In the genomic region with DNA sequence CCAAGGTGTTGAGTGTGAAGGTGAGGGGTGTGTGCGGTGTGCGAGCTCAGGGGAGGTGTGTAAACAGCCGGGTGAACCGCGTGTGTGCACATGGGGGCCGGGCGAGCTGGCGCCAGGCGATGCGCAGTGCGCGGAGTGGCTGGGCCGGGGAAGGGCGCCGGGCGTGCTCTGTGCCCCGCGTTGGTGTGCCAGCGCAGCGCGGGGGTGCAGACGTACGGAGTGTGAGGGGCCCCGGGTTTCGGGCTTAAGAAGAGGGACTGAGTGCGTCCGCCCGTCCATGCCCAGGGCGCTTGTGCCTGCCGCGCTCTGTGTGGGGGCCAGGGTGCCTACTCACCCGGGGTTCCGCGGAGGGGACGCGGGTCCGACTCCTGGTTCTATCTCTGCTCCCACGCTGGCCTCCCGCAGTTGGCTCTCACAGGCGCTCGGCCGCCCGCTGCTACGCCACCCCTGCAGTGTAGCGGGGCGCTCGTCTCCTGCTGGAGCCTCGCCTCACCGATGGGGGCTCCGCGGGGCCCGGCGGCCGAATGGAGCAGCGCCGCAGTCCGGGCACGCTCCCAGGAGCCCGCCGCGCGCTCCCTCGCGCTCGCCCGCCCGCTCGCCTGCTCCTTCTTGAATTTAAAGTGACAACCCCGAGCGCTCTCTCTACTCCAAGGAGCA, we compare ENCODE assay signal across 8 mouse cellular contexts. TPM values are rescaled to one million over a fixed set of nuclear protein-coding genes. Genes with fewer than 3 reads are reported as not detected.
DNase-seq lines count a peak whose midpoint lies in the region; ATAC-seq and TF ChIP-seq lines count a peak whose summit lies in the region.
"Had no signal": no experiment of that assay in that cellular context is flagged by ENCODE, and none has a peak within 500 bp of the region (broad histone marks: within the 10 kb centered on the region; RNA-seq: fewer than 3 reads in every experiment).

No protein-coding gene starts in this region.

- no peaks in the 10 kb centered on the region for H3K9me3 ChIP-seq in embryonic facial prominence, embryonic 11.5 days (replicated peaks; ENCODE audit: control insufficient read depth, low read length)
- H3K9me3 ChIP-seq in midbrain, embryonic 11.5 days (ENCODE audit: control insufficient read depth, low read length): no peaks in the 10 kb centered on the region
- no peaks in the 10 kb centered on the region for H3K9me3 ChIP-seq in stomach, embryonic 16.5 days (replicated peaks; ENCODE audit: control insufficient read depth, low read length)

- peak overlapping the region; percentile 71 for H3K9ac ChIP-seq in embryonic facial prominence, embryonic 11.5 days (replicated peaks; ENCODE audit: low read length)
- H3K9ac ChIP-seq in midbrain, embryonic 11.5 days (ENCODE audit: low read length): peak overlapping the region; percentile 33
- H3K9ac ChIP-seq in stomach, embryonic 16.5 days (ENCODE audit: low read length): peak overlapping the region; percentile 73

- no peaks in the 10 kb centered on the region for H3K36me3 ChIP-seq in embryonic facial prominence, embryonic 11.5 days (replicated peaks; ENCODE audit: control insufficient read depth, insufficient read depth, low read depth, low read length)
- no peaks in the 10 kb centered on the region for H3K36me3 ChIP-seq in midbrain, embryonic 11.5 days (ENCODE audit: control insufficient read depth, insufficient read depth, low read length)
- no peaks in the 10 kb centered on the region for H3K36me3 ChIP-seq in stomach, embryonic 16.5 days (ENCODE audit: control insufficient read depth, insufficient read depth, low read length)

- peak overlapping the region; percentile 51 for H3K4me3 ChIP-seq in embryonic facial prominence, embryonic 11.5 days (ENCODE audit: low read depth, low read length)
- H3K4me3 ChIP-seq in left cerebral cortex, adult 2 months: peak overlapping the region; percentile 77
- peak overlapping the region; percentile 43 for H3K4me3 ChIP-seq in midbrain, embryonic 11.5 days (ENCODE audit: low read depth, low read length)
- H3K4me3 ChIP-seq in stomach, embryonic 16.5 days (replicated peaks; ENCODE audit: low read length): peak overlapping the region; percentile 57

- H3K27ac ChIP-seq in embryonic facial prominence, embryonic 11.5 days (replicated peaks; ENCODE audit: low read depth, low read length): no peak overlapping the region
- H3K27ac ChIP-seq in left cerebral cortex, adult 2 months: peak overlapping the region; percentile 92
- no peak overlapping the region for H3K27ac ChIP-seq in midbrain, embryonic 11.5 days (ENCODE audit: low read depth, low read length)
- no peak overlapping the region for H3K27ac ChIP-seq in stomach, embryonic 16.5 days (ENCODE audit: low read length)

- H3K4me2 ChIP-seq in embryonic facial prominence, embryonic 11.5 days (ENCODE audit: low read depth, low read length): peak overlapping the region; percentile 97
- peak overlapping the region; percentile 96 for H3K4me2 ChIP-seq in midbrain, embryonic 11.5 days
- H3K4me2 ChIP-seq in stomach, embryonic 16.5 days (ENCODE audit: low read depth, low read length): peak overlapping the region; percentile 98

- peak; percentile 56; the same call in 1 of the 2 replicates for ATAC-seq in embryonic facial prominence, embryonic 11.5 days (replicated peaks; ENCODE audit: insufficient number of reproducible peaks, low FRiP score, low TSS enrichment, low read depth)
- peak; percentile 59 for ATAC-seq in midbrain, embryonic 11.5 days (ENCODE audit: low FRiP score)
- ATAC-seq in stomach, embryonic 16.5 days (ENCODE audit: insufficient read depth, low FRiP score): peak; percentile 65; the same call in 1 of the 2 replicates

- peaks cover 12% of the 10 kb centered on the region for H3K27me3 ChIP-seq in embryonic facial prominence, embryonic 11.5 days (ENCODE audit: control insufficient read depth, insufficient read depth, low read length)
- peaks cover 31% of the 10 kb centered on the region for H3K27me3 ChIP-seq in midbrain, embryonic 11.5 days (ENCODE audit: control insufficient read depth, insufficient read depth, low read length)
- H3K27me3 ChIP-seq in stomach, embryonic 16.5 days (ENCODE audit: control insufficient read depth, insufficient read depth, low read length): peaks cover 18% of the 10 kb centered on the region

- intact Hi-C loops in heart, postnatal 36 days (cut with DNase I): no loop called here
- intact Hi-C loops in left cerebral cortex, adult 2 months (cut with DNase I): loop anchor here (5.0 kb wide), 2 partner anchors 79 to 221 kb away; a partner anchor contains a TSS

- no peaks in the 10 kb centered on the region; the same call in 1 of the 2 replicates for H3K4me1 ChIP-seq in embryonic facial prominence, embryonic 11.5 days (ENCODE audit: control insufficient read depth, insufficient read depth, low read length)
- peaks cover 4% of the 10 kb centered on the region; the same call in 1 of the 2 replicates for H3K4me1 ChIP-seq in midbrain, embryonic 11.5 days (ENCODE audit: control insufficient read depth, insufficient read depth, low read length)
- peaks cover 10% of the 10 kb centered on the region for H3K4me1 ChIP-seq in stomach, embryonic 16.5 days (ENCODE audit: control insufficient read depth, insufficient read depth, low read length)

- peak; percentile 21 for DNase-seq in ES-CJ7 (ENCODE audit: low read depth, low spot score)
- DNase-seq in adrenal gland, adult 2 months: peak; percentile 75
- DNase-seq in embryonic facial prominence, embryonic 11.5 days (ENCODE audit: low spot score): peak; percentile 69
- DNase-seq in heart, postnatal 36 days: peak; percentile 20 to 55
- peak; percentile 70 to 77 for DNase-seq in left cerebral cortex, adult 2 months (ENCODE audit: extremely low spot score in 1 of 2, low spot score in 2 of 2)
- DNase-seq in midbrain, embryonic 11.5 days (ENCODE audit: low spot score, missing footprints): peak; percentile 94

- under 1% methylated on average over 69 of the region's 70 CpGs for WGBS in embryonic facial prominence, embryonic 11.5 days
- WGBS in midbrain, embryonic 11.5 days: under 1% methylated on average over 69 of the region's 70 CpGs
- under 1% methylated on average over 70 of the region's 70 CpGs for whole genome bisulfite sequencing in stomach, embryonic 16.5 days

- peak; percentile 12 for TF ChIP-seq CTCF in left cerebral cortex, adult 2 months (IDR thresholded peaks at IDR 0.05)

RNA-seq across cellular contexts. Expression of a gene that starts 0.5 kb away (rescaled TPM):
- 10 to 100 TPM; 58.0 to 74.0 TPM for total RNA-seq in adrenal gland, adult 2 months (2021)
- 124 and 143 TPM in 2 replicates for polyA plus RNA-seq in adrenal gland, adult 2 months (2012; rRNA removed)
- polyA plus RNA-seq in embryonic facial prominence, embryonic 11.5 days (2014; fragmentation: Nextera tagmentation; extraction: Ambion mirVana): 1.2 and 1.9 TPM in 2 replicates
- 1 to 10 TPM; 6.2 to 8.2 TPM for total RNA-seq in heart, postnatal 36 days (2021)
- 10 to 100 TPM; 36.8 to 39.8 TPM for total RNA-seq in left cerebral cortex, adult 2 months (2021)
- polyA plus RNA-seq in midbrain, embryonic 11.5 days (2014; fragmentation: Nextera tagmentation; extraction: Ambion mirVana): 0.62 and 1.0 TPM in 2 replicates
- polyA plus RNA-seq in stomach, embryonic 16.5 days (2015; fragmentation: Nextera tagmentation; extraction: Ambion mirVana): 0.75 and 0.96 TPM in 2 replicates

RNA-seq across cellular contexts. Expression of a gene that starts 21.7 kb away (rescaled TPM):
- total RNA-seq in adrenal gland, adult 2 months (2021): 10 to 100 TPM; 41.3 to 58.6 TPM
- polyA plus RNA-seq in adrenal gland, adult 2 months (2012; rRNA removed): 6.4 and 8.5 TPM in 2 replicates
- polyA plus RNA-seq in embryonic facial prominence, embryonic 11.5 days (2014; fragmentation: Nextera tagmentation; extraction: Ambion mirVana): not detected in 2 replicates
- total RNA-seq in heart, postnatal 36 days (2021): under 1 TPM in 1 of 2 experiments, not detected in 1; 0.25 TPM
- not detected for total RNA-seq in left cerebral cortex, adult 2 months (2021)
- polyA plus RNA-seq in midbrain, embryonic 11.5 days (2014; fragmentation: Nextera tagmentation; extraction: Ambion mirVana): not detected in 2 replicates
- polyA plus RNA-seq in stomach, embryonic 16.5 days (2015; fragmentation: Nextera tagmentation; extraction: Ambion mirVana): 1.8 and 2.5 TPM in 2 replicates
- polyA plus RNA-seq: spleen, adult 2 months had no signal

RNA-seq across cellular contexts. Expression of a gene that starts 33.5 kb away (rescaled TPM):
- 100 to 1,000 TPM; 536 to 579 TPM for total RNA-seq in adrenal gland, adult 2 months (2021)
- 474 and 524 TPM in 2 replicates for polyA plus RNA-seq in adrenal gland, adult 2 months (2012; rRNA removed)
- polyA plus RNA-seq in embryonic facial prominence, embryonic 11.5 days (2014; fragmentation: Nextera tagmentation; extraction: Ambion mirVana): 15.4 and 19.2 TPM in 2 replicates
- 10 to 100 TPM; 36.9 to 43.8 TPM for total RNA-seq in heart, postnatal 36 days (2021)
- total RNA-seq in left cerebral cortex, adult 2 months (2021): 10 to 100 TPM; 63.2 to 72.1 TPM
- polyA plus RNA-seq in midbrain, embryonic 11.5 days (2014; fragmentation: Nextera tagmentation; extraction: Ambion mirVana): 13.8 and 14.0 TPM in 2 replicates
- polyA plus RNA-seq in stomach, embryonic 16.5 days (2015; fragmentation: Nextera tagmentation; extraction: Ambion mirVana): 24.0 and 30.0 TPM in 2 replicates

RNA-seq across cellular contexts. Expression of a gene that starts 37.5 kb away (rescaled TPM):
- total RNA-seq in adrenal gland, adult 2 months (2021): 10 to 100 TPM; 25.7 to 36.4 TPM
- polyA plus RNA-seq in adrenal gland, adult 2 months (2012; rRNA removed): 35.2 and 39.5 TPM in 2 replicates
- polyA plus RNA-seq in embryonic facial prominence, embryonic 11.5 days (2014; fragmentation: Nextera tagmentation; extraction: Ambion mirVana): 39.8 and 45.9 TPM in 2 replicates
- total RNA-seq in heart, postnatal 36 days (2021): 1 to 10 TPM; 5.5 to 5.8 TPM
- 1 to 10 TPM in 1 of 2 experiments, under 1 TPM in 1; 0.75 to 1.2 TPM for total RNA-seq in left cerebral cortex, adult 2 months (2021)
- polyA plus RNA-seq in midbrain, embryonic 11.5 days (2014; fragmentation: Nextera tagmentation; extraction: Ambion mirVana): 10.9 and 11.1 TPM in 2 replicates
- polyA plus RNA-seq in stomach, embryonic 16.5 days (2015; fragmentation: Nextera tagmentation; extraction: Ambion mirVana): 24.3 and 36.4 TPM in 2 replicates

Comparison
In these comparisons a context has a peak if more than half of its experiments do, and no peak if none do; other contexts are left out.
1. DNase-seq: peak in every context shown above with its lines; median percentile 94 in midbrain, embryonic 11.5 days; 75 in adrenal gland, adult 2 months; 74 in left cerebral cortex, adult 2 months; 69 in embryonic facial prominence, embryonic 11.5 days; 38 in heart, postnatal 36 days; 21 in ES-CJ7.
2. RNA of a gene that starts 0.5 kb away (polyA plus RNA-seq): 124 to 143 TPM in adrenal gland, adult 2 months; 1.2 to 1.9 TPM in embryonic facial prominence, embryonic 11.5 days, 0.62 to 1.0 TPM in midbrain, embryonic 11.5 days and 0.75 to 0.96 TPM in stomach, embryonic 16.5 days; every median in the first group is over 10 times any median in the second.
3. RNA of a gene that starts 33.5 kb away (polyA plus RNA-seq): 474 to 524 TPM in adrenal gland, adult 2 months; 24.0 to 30.0 TPM in stomach, embryonic 16.5 days, 15.4 to 19.2 TPM in embryonic facial prominence, embryonic 11.5 days and 13.8 to 14.0 TPM in midbrain, embryonic 11.5 days; every median in the first group is over 10 times any median in the second.
4. Peak in every context shown above with its lines, with median percentiles within 50 percentile points of each other: ATAC-seq, H3K4me2 ChIP-seq, H3K4me3 ChIP-seq and H3K9ac ChIP-seq.